Mouse (Mus musculus): ENCODE data around the gene Spp2. TPM values are rescaled to one million over a fixed set of nuclear protein-coding genes. Genes with fewer than 3 reads are reported as not detected.
A peak's percentile ranks its signal among the peaks of the same experiment; 100 is the strongest.
"Not testable (repeated sequence)": the region's sequence is repeated elsewhere in the genome, so short reads cannot be mapped to it uniquely, and the experiment has no call there.

Gene Spp2
- polyA plus RNA-seq, 1 experiment from 2014 or later: 8.6 TPM

DNA sequence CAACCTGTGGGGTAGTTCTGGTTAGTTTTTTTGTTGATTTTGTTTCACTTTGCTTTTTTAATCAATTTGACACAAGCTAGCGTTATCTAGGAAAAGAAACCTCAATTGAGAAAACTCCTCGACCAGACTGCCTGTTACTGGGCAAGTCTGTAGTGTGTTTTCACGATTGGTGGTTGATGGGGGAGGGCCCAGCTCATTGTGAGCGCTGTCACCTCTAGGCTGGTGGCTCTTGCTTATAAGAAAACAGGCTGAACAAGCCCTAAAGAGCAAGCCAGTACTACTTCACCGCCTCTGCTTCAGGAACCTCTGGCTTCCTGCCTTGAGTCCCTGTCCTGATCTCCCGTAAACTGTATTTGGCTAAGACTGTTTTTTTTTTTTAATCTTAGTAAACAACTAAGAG, 40.7 kb downstream of the Spp2 start:
- H3K9me3 ChIP-seq (ENCODE audit: control insufficient read depth, low read length): no peaks in the 10 kb centered on the region
- H3K4me2 ChIP-seq (replicated peaks; ENCODE audit: low read depth, low read length): no peak overlapping the region
- no peaks in the 10 kb centered on the region for H3K27me3 ChIP-seq (ENCODE audit: control insufficient read depth, insufficient read depth, low read length)
- no peak overlapping the region for H3K9ac ChIP-seq (ENCODE audit: low read depth, low read length)
- H3K4me3 ChIP-seq (ENCODE audit: low read length): no peak overlapping the region
- no peak for ATAC-seq (ENCODE audit: low FRiP score, low TSS enrichment)
- WGBS: 18% methylated on average over 6 of the region's 6 CpGs
- H3K4me1 ChIP-seq (ENCODE audit: control insufficient read depth, insufficient read depth, low read length): no peaks in the 10 kb centered on the region
- no peaks in the 10 kb centered on the region for H3K36me3 ChIP-seq (ENCODE audit: control insufficient read depth, insufficient read depth, low read length)
- no peak overlapping the region for H3K27ac ChIP-seq (ENCODE audit: low read depth, low read length)

DNA sequence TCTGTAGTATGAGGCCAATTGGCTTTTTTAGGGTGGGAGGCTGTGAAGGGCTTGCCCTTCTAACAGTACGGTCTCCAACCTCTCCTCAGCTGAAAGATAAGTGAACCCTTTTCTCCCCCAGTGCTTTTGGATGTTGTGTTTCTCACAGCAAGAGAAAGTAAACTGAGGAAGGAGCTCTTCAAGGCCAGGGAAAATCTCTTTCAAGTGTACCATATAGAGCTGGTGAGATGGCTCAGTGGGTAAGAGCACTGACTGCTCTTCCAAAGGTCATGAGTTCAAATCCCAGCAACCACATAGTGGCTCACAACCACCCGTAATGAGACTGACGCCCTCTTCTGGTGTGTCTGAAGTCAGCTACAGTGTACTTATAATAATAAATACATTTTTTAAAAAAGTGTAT, 41.3 kb downstream of the Spp2 start:
- H3K36me3 ChIP-seq (ENCODE audit: control insufficient read depth, insufficient read depth, low read length); H3K27ac ChIP-seq (ENCODE audit: low read depth, low read length); H3K9ac ChIP-seq (ENCODE audit: low read depth, low read length); H3K9me3 ChIP-seq (ENCODE audit: control insufficient read depth, low read length); H3K4me1 ChIP-seq (ENCODE audit: control insufficient read depth, insufficient read depth, low read length); H3K27me3 ChIP-seq (ENCODE audit: control insufficient read depth, insufficient read depth, low read length); H3K4me2 ChIP-seq (replicated peaks; ENCODE audit: low read depth, low read length); H3K4me3 ChIP-seq (ENCODE audit: low read length); ATAC-seq (ENCODE audit: low FRiP score, low TSS enrichment): not testable (repeated sequence)
- WGBS: 87% methylated on average over 3 of the region's 3 CpGs

DNA sequence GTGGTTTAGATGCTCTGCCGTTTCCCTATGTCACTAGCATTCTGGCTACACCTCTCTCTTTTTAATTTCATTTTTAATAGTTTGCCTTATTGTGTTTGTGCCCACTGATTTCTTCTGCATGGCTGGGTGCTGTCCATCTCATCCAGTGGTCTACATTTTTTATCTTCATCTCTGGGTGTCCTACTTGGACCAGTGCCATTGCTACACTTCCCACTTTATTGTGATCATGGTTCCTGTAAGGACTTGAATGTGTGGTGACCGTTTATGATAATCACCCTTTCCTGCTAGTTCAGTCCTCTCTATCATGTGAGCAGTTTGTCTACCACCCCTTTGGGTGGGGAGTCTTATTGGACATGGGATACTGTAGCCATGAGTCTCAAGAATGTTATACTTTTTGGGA, 43.0 kb downstream of the Spp2 start:
- no peak overlapping the region for H3K27ac ChIP-seq (ENCODE audit: low read depth, low read length)
- H3K9ac ChIP-seq (ENCODE audit: low read depth, low read length): no peak overlapping the region
- no peak for ATAC-seq (ENCODE audit: low FRiP score, low TSS enrichment)
- H3K4me3 ChIP-seq (ENCODE audit: low read length): no peak overlapping the region
- no peaks in the 10 kb centered on the region for H3K9me3 ChIP-seq (ENCODE audit: control insufficient read depth, low read length)
- no peak overlapping the region for H3K4me2 ChIP-seq (replicated peaks; ENCODE audit: low read depth, low read length)
- no peaks in the 10 kb centered on the region for H3K27me3 ChIP-seq (ENCODE audit: control insufficient read depth, insufficient read depth, low read length)
- H3K36me3 ChIP-seq (ENCODE audit: control insufficient read depth, insufficient read depth, low read length): no peaks in the 10 kb centered on the region
- no peaks in the 10 kb centered on the region for H3K4me1 ChIP-seq (ENCODE audit: control insufficient read depth, insufficient read depth, low read length)
- 86% methylated on average over 2 of the region's 2 CpGs for WGBS

DNA sequence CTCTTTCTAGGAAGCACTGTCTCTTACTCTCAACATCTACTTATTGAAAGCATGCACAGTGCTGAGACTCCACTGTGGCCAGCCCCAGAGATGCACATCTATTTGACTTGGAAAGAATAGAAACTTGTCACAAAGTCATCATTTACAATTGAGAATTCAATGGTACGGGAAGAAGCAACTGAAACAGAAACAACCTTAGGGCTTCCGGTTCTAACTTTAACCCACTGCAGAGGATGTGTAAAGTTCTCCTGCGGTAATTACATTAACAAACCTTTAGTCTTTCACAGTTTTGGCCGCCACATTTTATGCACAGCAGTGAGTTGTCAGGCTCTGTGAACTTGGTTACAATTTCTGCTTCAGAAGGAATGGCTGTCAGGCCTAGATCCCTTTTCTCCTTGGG, 43.9 kb downstream of the Spp2 start:
- no peak overlapping the region for H3K9ac ChIP-seq (ENCODE audit: low read depth, low read length)
- no peaks in the 10 kb centered on the region for H3K4me1 ChIP-seq (ENCODE audit: control insufficient read depth, insufficient read depth, low read length)
- H3K4me2 ChIP-seq (replicated peaks; ENCODE audit: low read depth, low read length): no peak overlapping the region
- no peaks in the 10 kb centered on the region for H3K36me3 ChIP-seq (ENCODE audit: control insufficient read depth, insufficient read depth, low read length)
- no peak overlapping the region for H3K4me3 ChIP-seq (ENCODE audit: low read length)
- H3K27ac ChIP-seq (ENCODE audit: low read depth, low read length): no peak overlapping the region
- no peaks in the 10 kb centered on the region for H3K9me3 ChIP-seq (ENCODE audit: control insufficient read depth, low read length)
- H3K27me3 ChIP-seq (ENCODE audit: control insufficient read depth, insufficient read depth, low read length): no peaks in the 10 kb centered on the region
- WGBS: 83% methylated on average over 4 of the region's 4 CpGs
- no peak for ATAC-seq (ENCODE audit: low FRiP score, low TSS enrichment)

DNA sequence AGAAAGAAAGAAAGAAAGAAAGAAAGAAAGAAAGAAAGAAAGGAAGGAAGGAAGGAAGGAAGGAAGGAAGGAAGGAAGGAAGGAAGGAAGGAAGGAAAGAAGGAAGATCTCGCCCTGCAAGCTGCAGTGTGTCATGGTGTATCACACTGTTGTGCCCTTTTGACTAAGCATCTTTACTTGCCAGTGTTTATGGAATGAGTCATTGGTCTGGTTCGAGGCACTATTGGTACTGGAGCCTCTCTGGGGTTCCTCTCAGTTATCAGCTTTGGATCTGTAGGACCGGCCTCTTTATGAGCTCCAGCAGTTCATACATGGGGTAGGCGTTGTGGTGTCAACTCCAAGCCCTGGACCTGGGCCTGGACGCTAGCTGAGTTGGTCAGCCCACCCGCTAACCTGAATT, 45.4 kb downstream of the Spp2 start:
- no peaks in the 10 kb centered on the region for H3K4me1 ChIP-seq (ENCODE audit: control insufficient read depth, insufficient read depth, low read length)
- H3K9ac ChIP-seq (ENCODE audit: low read depth, low read length): no peak overlapping the region
- no peaks in the 10 kb centered on the region for H3K36me3 ChIP-seq (ENCODE audit: control insufficient read depth, insufficient read depth, low read length)
- no peak for ATAC-seq (ENCODE audit: low FRiP score, low TSS enrichment)
- no peaks in the 10 kb centered on the region for H3K9me3 ChIP-seq (ENCODE audit: control insufficient read depth, low read length)
- no peaks in the 10 kb centered on the region for H3K27me3 ChIP-seq (ENCODE audit: control insufficient read depth, insufficient read depth, low read length)
- WGBS: 77% methylated on average over 6 of the region's 6 CpGs
- no peak overlapping the region for H3K27ac ChIP-seq (ENCODE audit: low read depth, low read length)
- no peak overlapping the region for H3K4me3 ChIP-seq (ENCODE audit: low read length)
- H3K4me2 ChIP-seq (replicated peaks; ENCODE audit: low read depth, low read length): no peak overlapping the region

DNA sequence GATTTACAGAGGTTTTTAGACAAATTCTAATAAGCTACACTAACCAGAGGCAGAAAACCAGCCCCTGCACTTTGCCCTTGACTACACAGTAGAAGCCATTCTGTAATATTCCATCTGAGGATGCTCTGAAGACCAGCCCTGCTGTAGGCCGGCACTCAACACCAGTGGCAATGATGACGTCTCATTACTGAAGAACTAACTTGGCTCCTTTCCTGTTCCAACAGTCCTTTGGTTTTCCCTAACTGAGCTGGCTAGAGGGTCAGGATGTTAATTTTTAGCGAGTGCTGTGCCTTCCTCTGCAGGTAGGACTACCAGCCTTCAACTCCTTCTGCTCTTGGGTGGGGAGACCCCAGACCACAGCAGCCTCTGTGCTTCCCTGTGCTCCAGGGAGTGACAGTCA, 47.9 kb downstream of the Spp2 start:
- 0 out of 2 replicates have a peak, but pooled peaks have one; percentile 13 for ATAC-seq (ENCODE audit: low FRiP score, low TSS enrichment)
- WGBS: 48% methylated on average over 3 of the region's 3 CpGs
- no peaks in the 10 kb centered on the region for H3K27me3 ChIP-seq (ENCODE audit: control insufficient read depth, insufficient read depth, low read length)
- H3K9ac ChIP-seq (ENCODE audit: low read depth, low read length): no peak overlapping the region
- H3K4me1 ChIP-seq (ENCODE audit: control insufficient read depth, insufficient read depth, low read length): no peaks in the 10 kb centered on the region
- H3K9me3 ChIP-seq (ENCODE audit: control insufficient read depth, low read length): no peaks in the 10 kb centered on the region
- H3K4me2 ChIP-seq (replicated peaks; ENCODE audit: low read depth, low read length): no peak overlapping the region
- H3K36me3 ChIP-seq (ENCODE audit: control insufficient read depth, insufficient read depth, low read length): no peaks in the 10 kb centered on the region
- H3K27ac ChIP-seq (ENCODE audit: low read depth, low read length): no peak overlapping the region
- H3K4me3 ChIP-seq (ENCODE audit: low read length): no peak overlapping the region

DNA sequence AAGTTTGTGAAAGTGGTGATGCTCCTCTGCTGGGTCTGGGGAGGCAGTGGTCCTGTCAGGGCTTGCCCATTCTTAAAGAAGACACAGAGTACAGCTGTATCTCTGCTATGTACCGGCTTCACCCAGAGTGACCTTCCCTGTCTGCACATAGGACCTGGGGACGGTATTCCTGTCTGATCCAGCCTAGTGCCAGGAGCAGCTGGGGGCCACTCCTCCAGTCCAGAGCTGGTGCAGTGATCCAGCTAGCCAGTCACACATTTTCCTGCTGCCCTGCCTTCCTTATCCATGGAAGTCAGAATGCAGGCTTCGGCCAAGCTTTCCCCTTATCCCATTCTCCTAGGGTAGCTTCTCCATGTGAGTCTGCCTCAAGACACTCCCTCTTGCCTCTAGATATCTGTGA, 49.0 kb downstream of the Spp2 start:
- Histone ChIP-seq H3K9me3 (ENCODE audit: control insufficient read depth, low read length) (no peaks in the 10 kb centered on the region), H3K9ac (ENCODE audit: low read depth, low read length) (no peak overlapping the region), H3K36me3 (ENCODE audit: control insufficient read depth, insufficient read depth, low read length) (no peaks in the 10 kb centered on the region), H3K27me3 (ENCODE audit: control insufficient read depth, insufficient read depth, low read length) (no peaks in the 10 kb centered on the region), H3K27ac (ENCODE audit: low read depth, low read length) (no peak overlapping the region), H3K4me1 (ENCODE audit: control insufficient read depth, insufficient read depth, low read length) (no peaks in the 10 kb centered on the region), H3K4me2 (replicated peaks; ENCODE audit: low read depth, low read length) (no peak overlapping the region), H3K4me3 (ENCODE audit: low read length) (no peak overlapping the region)
- 64% methylated on average over 3 of the region's 3 CpGs for WGBS
- ATAC-seq (ENCODE audit: low FRiP score, low TSS enrichment): no peak

DNA sequence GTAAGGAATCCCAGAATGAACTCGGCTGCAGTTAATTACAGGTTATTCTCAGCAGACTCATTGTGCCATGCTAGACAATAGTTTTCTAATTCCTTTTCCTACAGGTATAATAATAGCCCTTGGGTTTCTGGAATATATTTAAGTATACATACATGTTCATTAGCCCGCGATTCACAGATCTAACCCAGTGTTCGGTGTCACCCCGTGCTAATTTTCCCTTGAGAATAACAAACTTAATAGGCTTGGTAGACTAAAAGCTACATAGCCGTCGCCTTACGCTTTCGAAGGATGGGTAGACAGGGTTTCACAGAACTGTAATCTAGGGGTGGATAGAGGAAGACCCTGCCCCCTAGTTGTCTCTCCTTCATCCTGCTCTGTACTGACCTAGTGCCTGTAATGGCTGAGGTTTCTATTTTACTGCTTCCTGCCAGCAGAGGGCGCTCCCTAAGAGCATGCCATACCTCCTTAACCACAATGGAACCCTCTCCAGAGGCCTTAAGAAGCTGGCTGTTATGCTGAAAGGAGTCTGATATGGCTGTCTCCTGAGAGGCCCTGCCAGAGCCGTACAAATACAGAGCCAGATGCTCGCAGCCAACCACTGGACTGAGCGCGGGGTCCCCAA, 49.8 kb downstream of the Spp2 start:
- H3K9me3 ChIP-seq (ENCODE audit: control insufficient read depth, low read length): no peaks in the 10 kb centered on the region
- ATAC-seq (ENCODE audit: low FRiP score, low TSS enrichment): peak; percentile 66; the same call in 1 of the 2 replicates
- no peak overlapping the region for H3K4me2 ChIP-seq (replicated peaks; ENCODE audit: low read depth, low read length)
- H3K27ac ChIP-seq (ENCODE audit: low read depth, low read length): no peak overlapping the region
- H3K27me3 ChIP-seq (ENCODE audit: control insufficient read depth, insufficient read depth, low read length): no peaks in the 10 kb centered on the region
- no peak overlapping the region for H3K4me3 ChIP-seq (ENCODE audit: low read length)
- WGBS: 64% methylated on average over 14 of the region's 14 CpGs
- no peaks in the 10 kb centered on the region for H3K36me3 ChIP-seq (ENCODE audit: control insufficient read depth, insufficient read depth, low read length)
- no peaks in the 10 kb centered on the region for H3K4me1 ChIP-seq (ENCODE audit: control insufficient read depth, insufficient read depth, low read length)
- no peak overlapping the region for H3K9ac ChIP-seq (ENCODE audit: low read depth, low read length)

DNA sequence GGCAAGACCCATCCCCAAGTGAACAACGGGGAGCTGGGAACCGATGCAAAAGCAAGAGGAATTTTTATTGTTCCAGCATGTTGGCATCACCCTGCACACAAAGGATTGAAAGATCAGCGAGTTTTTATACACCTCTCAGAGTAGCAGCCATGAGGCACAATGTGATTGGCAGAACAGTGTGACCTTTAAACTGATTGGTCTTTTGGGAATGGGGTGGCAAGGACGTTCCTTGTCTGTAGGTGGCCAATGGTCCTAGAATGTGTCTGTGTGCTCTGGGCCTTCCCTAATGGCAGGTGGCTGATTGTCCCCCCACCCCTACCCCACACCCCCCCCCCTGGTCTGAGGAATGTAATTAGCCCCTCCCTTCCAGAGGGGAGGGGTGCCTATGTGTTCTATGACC, 52.4 kb downstream of the Spp2 start:
- Histone ChIP-seq H3K4me3 (ENCODE audit: low read length) (no peak overlapping the region), H3K9me3 (ENCODE audit: control insufficient read depth, low read length) (no peaks in the 10 kb centered on the region), H3K4me2 (replicated peaks; ENCODE audit: low read depth, low read length) (no peak overlapping the region), H3K9ac (ENCODE audit: low read depth, low read length) (no peak overlapping the region), H3K4me1 (ENCODE audit: control insufficient read depth, insufficient read depth, low read length) (no peaks in the 10 kb centered on the region), H3K27ac (ENCODE audit: low read depth, low read length) (no peak overlapping the region), H3K36me3 (ENCODE audit: control insufficient read depth, insufficient read depth, low read length) (no peaks in the 10 kb centered on the region), H3K27me3 (ENCODE audit: control insufficient read depth, insufficient read depth, low read length) (no peaks in the 10 kb centered on the region)
- WGBS: 91% methylated on average over 4 of the region's 4 CpGs
- ATAC-seq (ENCODE audit: low FRiP score, low TSS enrichment): no peak

All from kidney, embryonic 14.5 days (tissue).